Mouse (Mus musculus): ENCODE results near the gene F3.

Gene F3

DNA sequence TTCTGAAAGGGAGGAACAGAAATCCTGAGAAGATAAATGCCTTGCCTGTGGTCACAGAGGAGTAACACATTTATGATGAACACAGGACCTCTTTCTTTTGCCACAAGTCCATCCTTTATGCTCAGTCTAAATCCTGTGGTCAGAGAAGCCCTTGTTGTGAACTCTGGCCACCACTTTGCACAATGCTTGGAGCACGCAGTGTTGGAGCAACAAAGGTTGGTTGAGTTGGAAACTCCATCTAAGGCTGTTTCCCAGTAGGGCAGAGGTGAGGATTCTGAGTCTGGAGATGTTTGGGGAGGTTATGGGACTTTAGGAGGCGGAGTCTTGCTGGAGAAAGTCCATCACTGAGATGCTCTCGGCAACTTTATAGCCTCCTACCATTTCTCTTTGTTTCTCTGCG lies 16.2 kb upstream of the F3 start:
- DNase-seq (ENCODE audit: low spot score in 2 of 2), result no peak

DNA sequence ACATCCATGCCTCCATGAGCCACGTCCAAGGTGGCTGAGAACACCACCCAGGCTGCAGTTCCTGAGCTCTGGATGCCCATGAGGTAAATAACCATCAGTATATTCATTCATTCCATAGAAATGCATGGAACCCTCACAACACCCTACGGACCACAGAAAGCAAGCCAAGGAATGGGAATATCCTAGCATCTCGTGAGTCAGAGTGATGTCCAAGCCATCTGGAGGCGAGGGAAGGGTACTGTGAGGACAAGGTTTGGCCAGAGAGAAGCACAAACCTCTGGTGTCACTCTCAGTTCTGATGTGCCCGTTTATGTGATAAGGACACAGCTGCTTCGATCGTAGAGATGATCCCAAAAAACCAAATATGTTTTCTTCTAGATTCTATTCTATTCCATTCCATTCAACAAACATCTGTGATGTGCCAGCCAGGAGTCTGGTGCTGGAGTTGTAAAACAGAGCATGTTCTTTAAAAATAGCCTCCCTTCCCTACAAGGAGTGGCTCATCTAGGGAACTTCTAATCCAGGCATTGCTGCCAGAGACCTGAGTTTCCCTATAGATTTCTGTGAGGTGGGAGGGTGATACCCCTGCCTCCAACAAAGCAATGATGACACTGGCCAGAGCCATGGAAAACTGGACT lies 12.3 kb upstream of the F3 start:
- no peak for DNase-seq (ENCODE audit: low spot score in 2 of 2)

DNA sequence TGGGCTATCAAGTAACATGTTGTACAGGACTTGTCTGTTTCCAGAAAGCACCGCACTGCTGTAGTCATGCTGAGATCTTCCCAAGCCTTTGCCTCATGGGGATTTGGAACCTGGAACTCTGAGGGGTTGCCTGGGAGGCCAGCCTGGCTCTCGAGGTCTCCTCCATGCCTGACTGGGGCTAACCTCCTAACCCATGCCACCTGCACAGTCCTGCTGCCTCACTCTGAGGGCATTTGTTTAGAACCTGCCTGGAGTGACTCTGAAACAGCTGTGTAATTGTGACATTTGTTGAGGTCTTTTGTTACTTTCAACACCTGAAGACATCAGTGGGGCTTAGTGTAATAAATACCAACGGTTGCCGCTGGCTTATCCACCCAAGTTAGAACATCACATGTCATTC lies 11.1 kb upstream of the F3 start:
- no peak for DNase-seq (ENCODE audit: low spot score in 2 of 2)

DNA sequence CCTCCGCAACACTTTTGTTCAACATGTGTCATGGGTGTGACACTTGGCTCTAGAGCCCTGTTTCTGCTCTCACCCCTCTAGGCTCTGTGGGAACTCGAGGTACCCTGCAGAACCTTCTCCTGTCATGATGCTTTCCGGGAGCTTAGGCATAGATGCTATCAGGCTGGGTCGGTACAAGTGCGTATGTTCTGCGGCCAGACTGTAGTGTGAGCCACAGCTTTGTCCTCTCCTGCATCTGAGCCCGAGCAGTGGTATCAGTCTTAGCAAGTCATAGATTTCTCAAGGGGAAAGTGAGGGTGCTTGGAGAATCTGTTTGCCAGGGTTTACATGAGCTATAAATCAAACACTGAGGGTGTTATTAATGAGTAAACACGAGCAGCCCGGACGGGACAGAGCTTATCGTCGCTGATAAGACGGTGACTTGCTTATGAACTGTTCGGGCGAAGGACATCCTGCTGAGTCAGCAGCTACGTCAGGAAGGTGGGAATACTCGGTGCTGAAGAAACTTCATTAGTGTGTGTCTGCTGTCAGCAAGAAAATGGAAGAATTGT lies 10.1 kb upstream of the F3 start:
- no peak for DNase-seq (ENCODE audit: low spot score in 2 of 2)

DNA sequence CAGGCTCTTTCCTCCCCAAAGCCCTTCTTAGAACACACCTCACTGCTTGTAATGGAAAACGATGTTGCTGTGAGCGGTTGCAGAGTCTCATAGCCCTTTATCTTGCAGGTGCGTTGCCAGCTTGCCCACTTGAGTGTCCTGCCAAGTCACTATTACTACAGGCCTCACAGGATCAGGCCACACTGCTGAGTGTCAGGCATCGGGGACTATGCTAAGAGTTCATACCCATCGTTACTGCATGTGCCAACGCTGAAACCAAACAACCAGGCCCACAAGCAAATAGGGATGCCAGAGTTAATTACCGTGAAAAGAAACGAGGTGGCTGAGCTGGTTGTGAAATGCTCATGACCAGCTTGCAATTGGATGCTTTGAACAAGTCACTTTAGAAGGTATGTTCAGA lies 9.5 kb upstream of the F3 start:
- DNase-seq (ENCODE audit: low spot score in 2 of 2), result no peak

DNA sequence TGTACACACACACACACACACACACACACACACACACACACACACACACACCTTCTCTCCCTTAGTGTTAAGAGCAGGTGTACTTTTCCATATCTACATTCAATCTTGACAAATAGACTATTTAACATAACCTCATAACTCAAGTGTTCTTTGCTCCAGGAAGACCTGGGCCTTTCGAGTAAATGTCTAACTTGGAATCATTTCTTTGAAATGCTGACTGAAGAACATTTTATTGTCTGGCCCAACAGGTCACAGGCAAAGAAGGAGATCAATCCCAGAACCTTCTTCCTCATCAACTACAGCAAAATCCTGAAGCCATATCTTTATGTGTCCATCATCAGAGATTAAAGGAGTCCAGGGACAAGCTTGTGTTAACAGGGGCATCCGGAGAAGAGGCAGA lies 8.9 kb upstream of the F3 start:
- no peak for DNase-seq (ENCODE audit: low spot score in 2 of 2)

DNA sequence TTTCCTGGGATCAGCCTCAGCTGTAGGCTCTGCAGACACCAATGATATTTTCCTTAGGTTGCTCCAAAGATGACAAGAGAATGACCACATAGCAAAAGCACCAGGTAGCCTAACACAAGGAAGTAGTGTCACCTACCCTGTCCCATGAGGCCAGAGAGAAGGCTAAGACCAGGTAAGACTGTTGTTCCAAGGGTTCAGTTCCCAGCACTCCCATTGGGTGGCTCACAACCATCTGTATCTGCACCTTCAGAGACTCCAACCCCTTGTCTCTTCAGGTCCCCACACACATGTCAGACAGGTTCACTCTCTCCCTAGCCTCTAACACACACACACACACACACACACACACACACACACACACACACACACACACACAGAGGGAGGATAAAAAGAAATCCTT lies 8.0 kb upstream of the F3 start:
- DNase-seq (ENCODE audit: low spot score in 2 of 2), result no peak

DNA sequence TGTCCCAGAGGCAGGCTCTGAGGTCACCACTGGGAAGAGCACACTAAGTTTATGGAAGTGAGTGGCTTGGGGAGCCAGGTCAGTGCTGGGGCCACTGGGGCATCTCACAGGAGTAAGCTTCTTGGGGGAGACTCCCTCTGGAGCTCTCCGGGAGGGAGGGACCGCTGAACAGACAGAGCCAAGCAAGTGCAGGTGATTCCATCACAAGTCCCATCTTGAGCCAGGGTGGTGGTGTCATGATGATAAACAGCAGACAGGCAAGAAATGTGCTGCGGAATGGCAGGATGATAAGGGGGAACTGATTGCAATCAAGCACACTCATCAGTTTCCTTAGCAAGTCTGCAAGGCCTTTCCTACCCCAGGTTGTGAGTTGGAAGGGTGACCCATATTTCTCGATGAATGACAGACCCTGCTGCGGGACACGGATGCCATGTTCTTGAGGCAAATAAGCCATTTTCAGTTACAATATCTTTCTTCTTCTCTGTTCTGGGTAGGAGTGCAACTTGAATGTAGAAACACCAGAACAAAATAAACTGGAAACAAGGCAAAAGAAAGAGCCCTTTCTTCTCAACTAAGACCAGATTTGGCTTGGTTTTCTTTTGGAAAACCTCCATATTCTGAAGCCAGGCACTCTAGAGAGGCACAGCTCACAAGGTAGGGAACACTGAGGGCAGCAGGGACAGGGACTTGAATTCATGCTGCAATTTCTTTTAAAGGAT lies 7.4 kb upstream of the F3 start:
- DNase-seq (ENCODE audit: low spot score in 2 of 2), result no peak

DNA sequence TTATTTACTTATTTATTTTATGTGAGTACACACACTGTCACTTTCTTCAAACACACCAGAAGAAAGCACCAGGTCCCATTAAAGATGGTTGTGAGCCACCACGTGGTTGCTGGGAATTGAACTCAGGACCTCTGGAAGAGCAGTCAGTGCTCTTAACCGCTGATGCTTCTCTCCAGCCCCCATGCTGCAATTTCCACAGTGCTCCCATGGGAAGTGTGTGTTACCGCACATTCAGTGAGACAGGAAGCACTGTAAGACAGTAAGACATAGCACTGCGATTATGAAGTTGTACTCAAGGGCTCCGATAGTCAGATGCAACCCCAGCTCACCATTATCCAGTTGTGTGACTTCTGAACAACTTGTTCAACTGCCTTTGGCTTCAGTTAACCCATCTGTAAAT lies 6.9 kb upstream of the F3 start:
- DNase-seq (ENCODE audit: low spot score in 2 of 2), result no peak

DNA sequence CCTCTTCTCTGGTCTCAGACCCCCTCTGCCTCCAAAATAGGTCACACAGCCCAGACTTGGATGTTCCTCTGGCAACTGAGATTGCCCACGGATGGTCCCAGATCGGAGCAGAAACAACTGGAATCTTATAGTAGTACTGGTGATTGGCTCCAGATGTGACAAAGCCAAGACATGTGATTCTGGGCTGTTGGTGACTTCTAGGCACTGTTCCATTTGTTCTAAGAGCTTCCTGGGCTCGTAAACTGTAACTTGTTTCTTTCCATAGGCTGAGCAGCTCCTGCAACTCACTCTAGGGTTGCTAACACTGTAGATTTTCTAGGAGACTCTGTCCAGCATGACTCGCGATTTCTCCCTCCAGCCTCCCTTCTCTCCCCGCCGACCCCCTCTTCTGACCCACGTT lies 4.7 kb upstream of the F3 start:
- no peak for DNase-seq (ENCODE audit: low spot score in 2 of 2)

DNA sequence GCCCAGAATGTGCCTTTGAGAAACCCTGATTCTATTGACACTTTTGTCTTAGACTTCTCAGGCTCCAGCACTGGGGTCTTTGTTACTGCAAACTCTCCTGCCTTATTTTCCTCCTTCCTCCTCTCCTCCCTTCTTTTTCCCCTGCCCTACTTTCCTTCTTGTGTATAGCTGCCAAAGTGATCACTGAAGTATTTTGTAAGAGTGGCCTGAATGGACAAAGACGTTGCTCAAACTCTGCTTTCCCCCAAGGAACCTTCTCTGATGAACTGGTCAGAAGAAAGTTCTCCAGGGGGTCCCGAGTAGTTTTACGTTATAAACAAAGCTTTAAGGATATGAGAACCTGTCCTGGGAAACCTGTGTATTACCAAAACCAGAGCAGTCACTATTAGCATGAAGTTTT lies 3.6 kb upstream of the F3 start:
- no peak for DNase-seq (ENCODE audit: low spot score in 2 of 2)

DNA sequence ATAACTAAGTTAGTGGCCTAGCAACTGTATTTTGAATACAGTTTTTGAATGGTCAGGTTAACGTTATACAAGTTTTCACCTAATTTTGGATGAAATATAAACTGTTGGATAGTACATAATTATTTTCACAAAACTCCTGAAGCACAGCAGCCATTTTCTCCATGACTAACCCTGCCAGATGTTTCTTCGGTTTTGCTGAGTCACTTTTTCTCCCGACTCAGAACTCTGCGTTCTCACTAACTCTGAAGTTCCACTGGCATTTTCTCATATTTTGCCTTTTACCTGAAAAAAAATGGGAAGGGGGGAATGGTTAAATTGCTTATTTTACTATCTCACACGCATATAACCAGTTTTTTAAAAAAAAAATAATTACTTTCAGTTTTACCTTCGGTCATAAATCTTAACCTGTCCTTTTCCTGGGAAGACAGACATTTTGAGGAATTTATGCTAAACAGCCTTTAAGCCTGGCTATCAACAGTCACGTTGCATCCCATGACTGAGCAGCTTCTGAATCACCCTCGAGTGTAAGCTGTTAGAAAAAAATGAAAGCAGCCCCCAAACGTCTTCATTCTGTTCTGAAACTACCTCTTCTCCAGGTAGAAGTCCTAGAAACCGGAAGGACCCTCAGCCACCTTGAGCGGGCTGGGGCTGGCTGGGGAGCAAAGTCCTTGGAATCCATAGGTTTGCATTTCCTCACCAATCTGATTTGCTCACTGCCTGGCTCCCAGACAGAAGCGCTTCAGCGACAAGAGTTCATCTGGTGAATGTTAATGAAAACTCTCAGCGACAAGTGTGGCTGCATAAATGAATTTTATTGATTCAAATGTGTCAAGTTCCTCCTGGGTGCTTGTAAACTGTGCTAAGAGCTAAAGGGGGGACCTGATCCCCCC lies 2.3 kb upstream of the F3 start:
- no peak for DNase-seq (ENCODE audit: low spot score in 2 of 2)

DNA sequence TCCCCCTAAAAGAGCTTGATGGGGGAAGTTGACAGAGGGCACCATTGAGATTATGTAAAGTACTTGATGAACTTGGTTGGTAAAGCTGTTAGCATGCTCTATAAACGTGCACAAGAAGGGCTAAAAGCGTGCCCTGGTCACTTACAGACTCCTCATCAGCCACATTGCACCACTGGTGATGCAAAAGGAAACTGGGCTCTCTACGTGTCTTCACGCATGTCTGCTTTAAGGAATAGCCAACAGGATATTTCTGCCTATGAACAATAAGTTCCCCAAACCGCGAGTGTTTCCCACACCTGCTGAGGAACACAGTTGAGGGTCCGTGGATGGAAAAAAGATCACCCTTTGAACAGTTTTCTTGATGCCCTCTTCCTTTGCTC lies 1.7 kb upstream of the F3 start:
- no peak for DNase-seq (ENCODE audit: low spot score in 2 of 2)

DNA sequence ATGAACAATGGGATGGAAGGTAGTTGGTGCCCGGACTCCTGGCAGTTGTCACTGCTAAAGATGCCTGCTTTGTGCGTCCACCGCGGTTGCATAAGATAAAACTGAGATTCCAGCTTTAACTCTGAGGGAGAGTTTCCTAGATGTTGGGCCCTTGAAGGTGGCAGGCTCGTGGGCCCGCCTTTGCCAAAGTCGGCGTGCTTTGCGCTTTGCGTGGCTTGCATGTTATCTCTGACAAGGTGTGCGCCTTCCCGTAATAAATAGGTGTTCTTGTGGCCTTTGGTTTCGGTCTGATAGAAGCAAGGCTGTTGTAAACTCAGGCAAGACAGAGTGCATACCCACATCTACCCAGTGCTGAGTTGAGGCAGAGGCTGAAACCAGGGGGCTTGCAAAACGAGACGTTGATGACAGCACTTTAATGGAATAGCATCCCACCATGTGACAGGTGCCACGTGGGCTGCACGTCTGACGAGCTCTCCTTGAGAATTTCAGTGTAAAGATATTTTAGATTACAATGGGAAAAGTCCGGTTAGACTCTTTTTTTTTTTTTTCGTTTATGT lies 709 bp downstream of the F3 start:
- DNase-seq (ENCODE audit: low spot score in 2 of 2), result no peak

DNA sequence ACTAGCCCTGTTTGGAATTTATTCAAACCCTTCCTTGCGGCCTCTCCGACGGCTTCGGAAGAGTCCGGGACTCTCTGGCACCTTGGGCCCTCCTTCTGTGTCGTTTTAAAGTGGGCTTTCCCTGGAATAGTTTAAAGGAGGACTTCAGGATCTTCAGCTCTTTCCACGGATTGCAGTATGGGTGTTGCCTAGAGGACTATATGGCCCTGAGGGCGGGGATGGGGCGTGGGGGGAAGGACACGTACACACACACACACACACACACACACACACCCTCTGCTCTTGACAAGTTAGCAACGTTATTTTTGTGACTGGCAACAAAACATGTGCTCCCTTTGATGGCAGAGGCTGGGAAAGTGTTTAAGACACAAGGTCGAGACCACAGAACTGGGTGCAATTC lies 1.2 kb downstream of the F3 start:
- no peak for DNase-seq (ENCODE audit: low spot score in 2 of 2)

DNA sequence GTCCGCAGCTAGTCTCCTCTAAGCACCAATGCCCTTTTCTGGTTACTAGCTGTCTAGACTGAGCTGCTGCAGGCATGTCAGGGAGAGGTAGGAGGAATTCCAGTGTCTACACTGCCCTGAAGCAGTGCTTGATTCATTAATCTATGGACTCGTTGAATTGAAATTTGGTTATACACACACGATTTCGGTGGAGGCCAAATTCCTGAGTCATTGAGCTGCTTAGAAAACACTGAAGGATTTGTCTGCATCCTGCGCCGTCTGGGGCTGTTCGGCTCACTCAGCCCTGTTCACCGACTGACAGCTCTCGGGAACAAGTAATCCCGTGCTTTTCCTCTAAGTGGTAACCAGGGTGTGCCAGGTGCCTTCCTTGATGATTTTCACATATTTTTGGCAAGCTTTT lies 2.3 kb downstream of the F3 start:
- DNase-seq (ENCODE audit: low spot score in 2 of 2), result no peak

DNA sequence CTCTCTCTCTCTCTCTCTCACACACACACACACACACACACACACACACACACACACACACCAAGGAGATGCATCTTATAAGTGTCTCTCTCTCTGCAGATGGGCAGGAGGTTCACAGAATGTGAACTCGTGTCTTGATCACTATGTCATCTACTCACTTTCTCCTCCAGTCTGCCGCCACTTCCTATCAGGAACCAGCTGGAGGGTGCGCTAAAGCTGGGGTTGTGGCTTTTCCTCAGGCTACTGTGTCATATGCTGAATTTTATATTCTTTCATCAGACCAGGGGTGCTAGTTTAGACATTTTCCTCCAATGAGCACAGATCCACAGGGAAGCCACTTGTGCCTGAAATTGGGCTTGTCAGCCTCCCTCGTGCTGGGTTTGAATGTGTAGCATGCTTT lies 6.3 kb downstream of the F3 start:
- no peak for DNase-seq (ENCODE audit: low spot score in 2 of 2)

DNA sequence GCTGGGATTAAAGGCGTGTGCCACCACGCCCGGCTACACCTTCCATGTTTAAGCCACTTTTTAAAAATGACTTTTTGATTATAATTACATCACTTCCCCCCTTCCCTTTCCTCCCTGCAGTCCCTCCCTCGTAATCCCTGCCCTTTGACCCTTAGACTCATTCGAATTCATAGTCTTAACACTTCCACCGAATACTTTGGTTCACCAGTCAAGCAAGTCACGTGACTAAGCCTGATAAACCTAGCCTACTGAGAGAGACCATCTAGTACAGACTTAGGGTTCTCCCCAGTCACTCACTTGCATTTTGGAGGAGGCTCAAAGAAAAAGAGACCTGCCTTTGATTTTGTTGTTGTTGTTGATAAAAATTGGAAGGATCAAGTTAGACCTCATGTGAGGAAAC lies 12.2 kb downstream of the F3 start:
- DNase-seq (ENCODE audit: low spot score in 2 of 2), result no peak

DNA sequence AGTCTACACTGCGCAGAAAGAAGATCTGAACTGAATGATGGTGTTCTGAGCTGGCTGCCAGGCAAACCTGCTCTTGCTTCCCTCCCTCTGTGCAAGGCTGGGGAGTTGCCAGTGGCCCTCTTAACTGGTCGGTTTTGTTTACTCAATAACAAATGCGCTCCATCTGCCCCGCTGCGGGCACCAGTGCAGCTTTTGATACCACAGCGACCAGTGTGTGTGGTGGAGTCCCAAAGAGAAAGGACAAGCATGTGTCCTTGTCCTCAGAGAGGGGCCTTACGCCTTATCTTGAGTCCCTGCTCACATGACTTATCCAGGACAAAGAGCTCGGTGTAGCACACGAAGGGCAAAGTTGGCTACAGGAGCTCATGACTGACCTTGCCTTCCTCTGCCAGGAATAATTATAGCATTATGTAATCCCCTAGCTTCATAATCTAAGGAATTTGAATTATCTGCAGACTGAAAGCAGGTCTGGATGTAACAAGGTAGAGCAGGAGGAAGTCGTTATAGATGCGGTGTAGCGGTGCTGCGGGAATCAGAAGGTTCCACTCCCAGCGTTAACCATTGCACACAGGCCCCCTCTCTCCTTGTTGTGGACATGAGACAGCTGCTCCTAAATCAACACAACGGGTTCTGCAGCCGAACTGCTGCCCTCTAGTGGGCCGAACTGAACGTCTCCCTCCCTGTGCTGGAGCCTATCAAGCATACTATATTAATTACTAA lies 12.8 kb downstream of the F3 start:
- peak; percentile 37 to 67 for DNase-seq (ENCODE audit: low spot score in 2 of 2)

DNA sequence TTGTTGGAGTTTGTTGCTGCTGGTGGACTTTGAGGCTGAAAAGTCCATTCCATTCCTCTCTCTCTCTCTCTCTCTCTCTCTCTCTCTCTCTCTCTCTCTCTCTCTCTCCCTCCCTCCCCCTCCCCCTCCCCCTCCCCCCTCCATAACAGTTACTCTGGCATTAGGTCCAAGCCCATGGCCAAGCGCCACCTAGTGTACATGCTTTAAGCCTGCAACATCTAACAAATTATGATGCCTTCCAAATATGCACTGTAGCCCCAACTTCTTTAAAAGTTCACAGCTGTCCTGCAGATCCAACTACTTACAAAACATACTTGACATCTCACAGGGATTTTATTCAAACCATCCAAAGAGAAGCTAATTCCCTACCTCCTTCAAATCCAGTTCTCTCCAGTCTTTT lies 14.1 kb downstream of the F3 start:
- peak in 1 of 2 experiments; percentile 37 for DNase-seq (ENCODE audit: low spot score in 2 of 2)

DNA sequence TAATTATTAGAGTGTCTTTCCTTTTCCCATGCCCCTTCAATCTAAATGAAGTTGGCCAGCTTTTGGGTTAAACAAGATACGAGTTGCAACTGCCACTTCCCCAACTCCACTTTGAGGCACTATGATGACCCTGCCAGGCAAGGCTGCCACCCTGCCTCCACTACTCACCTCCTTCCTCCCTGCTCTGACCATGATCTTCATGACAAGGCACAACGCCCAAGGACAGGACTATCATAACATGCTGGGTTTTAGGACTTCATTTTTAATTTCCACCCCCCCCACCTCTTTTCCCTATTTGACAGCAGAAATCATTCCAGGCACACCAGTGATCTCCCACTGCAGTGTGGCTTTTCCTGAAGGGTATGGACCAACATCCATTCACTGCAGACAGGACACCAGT lies 14.6 kb downstream of the F3 start:
- DNase-seq (ENCODE audit: low spot score in 2 of 2), result no peak

All from thymus, postnatal 10 days (tissue).